Mouse (Mus musculus) large intestine, adult 2 months (tissue): ENCODE data around the gene Speer4d. TPM values are rescaled to one million over a fixed set of nuclear protein-coding genes. Genes with fewer than 3 reads are reported as not detected.
"Not testable (repeated sequence)": the region's sequence is repeated elsewhere in the genome, so short reads cannot be mapped to it uniquely, and the experiment has no call there.

Experiments used
- DNase-seq: peaks from one replicate; pipeline ENCODE4 v3.0.0-alpha.2; 2012; ENCODE audit warnings: low read depth, low spot score
- WGBS: fragments of 180-500 bp; shearing (Covaris S2); methylation state at CpG from one replicate; pipeline ENCODE4 v1.1.7; 2018; 5-methylcytosine and 5-hydroxymethylcytosine counted together
- polyA plus RNA-seq: library from polyadenylated mRNA; depleted of rRNA; stranded (reverse); fragments of >200 nt; gene quantifications from 2 replicates; pipeline ENCODE4 v1.2.3, GENCODE M21; 2012; rRNA removed

Gene Speer4d
- polyA plus RNA-seq, 1 experiment, result not detected

DNA sequence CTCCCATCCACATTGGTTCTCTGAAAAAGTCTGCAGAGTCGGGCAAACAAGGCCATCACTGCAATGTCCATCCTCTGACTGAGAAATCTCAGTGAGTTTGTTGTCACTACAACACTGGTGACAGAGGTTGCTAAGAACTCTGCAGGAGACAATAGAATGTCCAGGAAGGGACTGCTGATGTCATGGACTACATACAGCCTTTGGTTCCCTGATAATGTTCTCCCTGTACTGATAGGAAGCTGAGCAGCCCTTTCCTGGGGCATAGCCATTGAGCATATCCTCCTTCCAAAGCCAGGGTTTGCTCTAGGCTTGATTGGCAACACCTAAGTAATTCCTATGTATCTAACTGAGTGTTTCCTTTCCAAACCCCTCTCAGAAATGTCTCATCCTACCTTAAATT lies 38.1 kb downstream of the Speer4d start, which contains the start of gene 4930572O03Rik:
TSS of gene 4930572O03Rik (minus strand) at position 101 of the 400 bp plus-strand sequence.
- 51% methylated on average over 1 of the region's 1 CpGs for WGBS

DNA sequence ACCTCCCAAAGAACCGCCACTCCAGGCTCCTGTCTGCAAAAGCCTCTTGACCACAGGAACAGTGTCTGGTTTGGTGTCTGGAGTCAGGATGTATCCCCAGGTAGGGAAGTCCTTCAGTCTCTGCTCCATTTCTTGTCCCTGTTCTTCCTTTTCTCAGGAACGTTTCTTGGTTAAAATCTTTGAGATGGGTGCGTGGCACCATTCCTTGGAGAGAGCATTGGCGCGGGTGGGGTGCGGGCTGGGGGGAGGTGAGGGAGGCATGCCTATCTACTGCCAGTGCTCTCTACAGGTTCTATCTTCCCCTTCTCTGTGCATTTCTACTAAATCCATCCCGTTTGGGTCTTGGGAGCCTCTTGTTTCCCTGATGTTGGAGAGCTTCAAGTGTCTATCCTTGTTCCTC lies 45.0 kb downstream of the Speer4d start:
- DNase-seq, result not testable (repeated sequence)
- WGBS, result 74% methylated on average over 7 of the region's 7 CpGs

More for the DNA sequence above, 38.1 kb downstream of the Speer4d start, which contains the start of gene 4930572O03Rik:
- not testable (repeated sequence) for DNase-seq

DNA sequence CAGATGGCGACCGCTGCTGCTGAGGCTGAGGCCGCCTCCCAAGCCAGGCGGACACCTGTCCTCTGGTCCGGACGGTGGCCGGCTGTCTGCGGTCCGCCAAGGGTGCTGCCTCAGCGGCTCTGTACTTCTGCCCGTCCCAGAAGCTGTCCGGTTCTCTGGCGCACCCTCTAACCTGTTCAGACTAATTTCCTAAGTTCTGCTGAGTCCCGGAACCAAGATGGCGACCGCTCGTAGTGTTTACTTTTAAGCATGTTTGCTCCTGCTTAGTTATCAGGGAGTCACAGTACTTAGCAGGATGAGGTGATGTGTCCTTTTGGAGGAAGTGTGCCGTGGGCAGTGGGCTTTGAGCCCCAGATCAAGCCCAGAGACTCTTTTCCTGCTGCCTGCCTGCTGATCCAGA lies 51.9 kb downstream of the Speer4d start:
- 82% methylated on average over 9 of the region's 18 CpGs for WGBS
- not testable (repeated sequence) for DNase-seq

Other genes starting within 250 kb of the Speer4d start
- not detected in 2 replicates for gene Gm21149, start 142.5 kb upstream of the Speer4d start, polyA plus RNA-seq
- not detected in 2 replicates for gene Gm21190, start 89.8 kb upstream of the Speer4d start, polyA plus RNA-seq
- not detected in 2 replicates for gene Gm21083, start 41.7 kb upstream of the Speer4d start, polyA plus RNA-seq
- gene 4930572O03Rik, start 38.0 kb downstream of the Speer4d start, polyA plus RNA-seq, result not detected in 2 replicates
- gene Speer4c, start 95.2 kb downstream of the Speer4d start, polyA plus RNA-seq, result not detected in 2 replicates